Mouse (Mus musculus) gastrocnemius, adult 2 months (tissue): ENCODE data around the gene Dthd1. TPM values are rescaled to one million over a fixed set of nuclear protein-coding genes. Genes with fewer than 3 reads are reported as not detected.

Experiments used
- DNase-seq: peaks from one replicate; pipeline ENCODE4 v3.0.0; 2022
- H3K27ac ChIP-seq: fragments of 200-600 bp; 2 replicates; pipeline ENCODE4 v1.8.1; 2022; ENCODE audit warnings: mild to moderate bottlenecking
- H3K4me3 ChIP-seq: fragments of 200-600 bp; 2 replicates; pipeline ENCODE4 v1.8.1; 2022; ENCODE audit warnings: mild to moderate bottlenecking, moderate library complexity
- CTCF ChIP-seq: fragments of 200-600 bp; IDR thresholded peaks from 2 replicates; pipeline ENCODE4 v1.8.1; 2022; ENCODE audit warnings: antibody characterized with exemption, mild to moderate bottlenecking, moderate library complexity
- intact Hi-C: fragments of 180-260 bp; cut with DNase I; formaldehyde crosslinking; loops from one replicate; pipeline ENCODE4 v1.15.1; 2025
- total RNA-seq, 2 experiments: library from RNA; stranded (reverse); gene quantifications; 2 replicates each; pipeline ENCODE4 v1.2.3; 2021

Gene Dthd1
- total RNA-seq, 2 experiments from 2014 or later = not detected

DNA sequence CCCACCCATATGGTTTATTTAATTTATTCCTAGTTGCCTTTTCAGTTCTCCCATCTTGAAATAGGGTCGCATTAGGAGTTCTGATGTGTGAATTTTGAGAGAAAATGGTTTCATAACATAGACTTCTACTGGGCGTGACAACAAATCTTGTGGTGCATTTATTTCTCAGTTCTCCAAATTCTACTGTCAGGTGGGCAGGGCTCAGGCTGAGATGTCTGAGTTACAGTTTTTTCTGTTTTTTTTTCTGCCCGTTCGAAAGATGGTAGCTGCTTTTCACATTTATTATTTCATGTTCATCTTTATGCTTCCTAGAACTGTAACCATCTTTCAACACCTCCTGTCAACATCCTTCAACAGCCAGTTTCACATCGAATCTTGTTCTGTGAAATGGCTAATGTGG is 95.5 kb downstream of the Dthd1 start:
- no peak overlapping the region for H3K4me3 ChIP-seq
- no peak overlapping the region for H3K27ac ChIP-seq
- no peak for TF ChIP-seq CTCF
- DNase-seq = no peak
- intact Hi-C loops = no loop called here

DNA sequence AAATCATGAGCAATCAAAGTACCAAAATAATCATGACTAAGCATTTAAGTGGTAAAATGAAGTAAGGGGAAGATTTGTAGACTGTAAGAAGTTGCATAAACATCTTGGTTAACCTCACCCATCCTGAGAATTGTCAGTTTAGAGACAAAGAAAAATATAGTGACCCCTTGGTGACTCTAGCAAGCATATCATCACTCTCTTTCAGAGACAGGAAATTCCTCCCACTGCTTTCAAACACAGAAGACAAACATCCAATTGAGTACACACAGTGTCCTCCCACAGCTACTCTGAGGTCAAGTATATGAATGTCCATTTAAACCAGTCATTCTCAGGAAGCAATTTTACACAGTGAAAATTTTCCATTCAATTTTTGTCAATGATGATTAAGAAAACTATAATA is 111.0 kb downstream of the Dthd1 start:
- intact Hi-C loops = no loop called here
- no peak for TF ChIP-seq CTCF
- no peak overlapping the region for H3K27ac ChIP-seq
- DNase-seq = no peak
- no peak overlapping the region for H3K4me3 ChIP-seq

Other genes with a start within 250 kb of the Dthd1 start
- gene Arap2, start 47.7 kb upstream of the Dthd1 start, total RNA-seq = 1 to 10 TPM; 1.0 to 1.9 TPM